Mouse (Mus musculus): ENCODE results near the gene Abhd4.
"Not testable (repeated sequence)": the region's sequence is repeated elsewhere in the genome, so short reads cannot be mapped to it uniquely, and the experiment has no call there.

Abhd4 gene

DNA sequence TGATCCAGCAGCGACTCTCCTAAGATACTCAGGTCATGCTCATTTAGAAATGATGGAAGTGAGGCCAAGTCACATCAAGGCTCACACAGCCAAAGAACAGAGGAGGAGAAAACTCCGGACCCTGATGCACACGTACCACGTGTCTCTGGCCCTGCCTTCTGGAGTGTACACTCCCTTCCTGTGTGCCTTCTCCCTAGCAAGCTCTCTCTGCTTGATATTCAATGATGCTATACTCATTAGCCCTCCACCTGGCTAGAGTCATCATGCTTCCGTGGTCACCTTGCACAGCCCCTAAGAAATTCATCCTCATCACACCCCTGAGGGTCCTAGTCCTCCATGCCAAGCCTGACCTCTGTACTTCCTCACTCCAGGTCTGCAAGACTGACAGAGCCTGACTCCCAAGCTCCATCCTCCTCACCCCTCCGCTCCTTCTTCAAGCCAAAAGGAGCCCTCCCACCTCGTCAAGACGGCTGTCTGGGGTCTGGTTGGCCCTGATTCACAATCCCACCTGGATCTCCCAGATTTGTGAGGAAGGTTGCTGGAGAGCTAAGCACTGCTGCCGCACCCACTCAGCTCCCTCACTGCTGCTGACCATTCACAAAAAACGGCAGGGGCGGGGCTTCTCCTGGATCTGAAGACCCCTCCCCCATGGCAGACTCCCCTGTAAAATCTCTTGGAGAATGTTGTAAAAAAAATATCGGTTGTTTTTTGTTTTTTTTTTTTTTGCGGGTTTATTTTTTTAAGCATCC, 30.5 kb upstream of the Abhd4 start:
- DNase-seq (ENCODE audit: low spot score in 2 of 2): no peak

DNA sequence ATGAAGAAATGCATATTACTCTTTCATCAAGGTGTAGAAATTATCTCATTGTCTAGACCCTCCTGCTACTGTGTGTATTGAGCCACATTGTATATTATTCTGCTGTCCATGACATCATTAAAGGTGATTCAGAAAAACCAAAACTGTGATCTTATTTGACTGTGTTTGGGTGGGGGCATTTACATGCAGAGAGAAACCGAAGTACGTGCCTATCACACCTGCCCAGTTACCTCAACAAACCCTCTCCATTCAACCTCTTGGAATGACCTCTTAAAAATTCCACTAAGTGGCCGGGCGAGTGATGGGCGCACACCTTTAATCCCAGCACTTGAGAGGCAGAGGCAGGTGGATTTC, 29.9 kb upstream of the Abhd4 start:
- no peak for DNase-seq (ENCODE audit: low spot score in 2 of 2)

DNA sequence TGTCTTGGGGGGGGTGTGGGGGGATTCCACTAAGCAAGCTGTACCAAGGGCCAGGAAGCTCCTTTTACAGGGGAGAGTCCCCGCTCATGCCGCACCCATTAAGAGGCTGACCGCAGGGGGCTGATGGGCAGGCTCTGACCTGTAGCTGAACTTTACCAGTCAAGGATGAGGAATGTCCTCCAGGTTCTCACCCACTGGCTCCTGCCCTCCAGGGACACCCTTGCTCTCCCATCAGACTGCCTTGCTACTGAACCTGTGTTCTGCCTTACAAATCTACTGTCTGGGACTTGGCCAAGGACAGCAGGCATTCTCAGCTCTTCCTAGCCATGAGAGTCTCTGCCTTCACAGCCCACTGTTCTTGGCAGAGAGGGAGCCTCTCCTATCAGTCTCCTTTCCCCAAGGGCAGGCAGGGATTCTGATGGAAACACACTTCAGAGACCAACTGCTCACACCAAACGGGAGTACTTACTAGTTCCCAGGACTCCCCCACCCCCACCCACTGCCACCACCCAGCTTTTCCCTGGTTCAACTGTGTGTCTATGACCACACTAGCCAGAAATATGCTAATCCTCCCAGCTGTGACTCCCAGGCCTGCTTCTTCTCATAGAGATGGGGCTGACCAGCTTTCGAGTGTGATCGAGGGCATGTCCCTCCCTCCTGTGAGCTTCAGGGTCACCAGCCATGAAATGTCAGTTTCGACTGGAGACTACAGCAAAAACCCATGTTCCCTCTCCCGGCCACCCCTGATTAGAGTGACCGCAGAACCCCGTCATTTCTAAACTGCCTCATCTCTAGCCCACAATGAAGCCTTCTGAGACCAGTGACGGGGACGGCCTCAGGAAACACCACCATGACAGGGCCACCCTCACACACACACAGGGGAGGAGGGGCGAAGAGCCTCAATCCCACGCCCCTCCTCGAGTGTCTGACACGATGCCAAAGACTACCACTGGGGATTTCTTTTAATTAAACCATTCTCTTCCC, 29.2 kb upstream of the Abhd4 start:
- peak in 1 of 2 experiments; percentile 47 for DNase-seq (ENCODE audit: low spot score in 2 of 2)

DNA sequence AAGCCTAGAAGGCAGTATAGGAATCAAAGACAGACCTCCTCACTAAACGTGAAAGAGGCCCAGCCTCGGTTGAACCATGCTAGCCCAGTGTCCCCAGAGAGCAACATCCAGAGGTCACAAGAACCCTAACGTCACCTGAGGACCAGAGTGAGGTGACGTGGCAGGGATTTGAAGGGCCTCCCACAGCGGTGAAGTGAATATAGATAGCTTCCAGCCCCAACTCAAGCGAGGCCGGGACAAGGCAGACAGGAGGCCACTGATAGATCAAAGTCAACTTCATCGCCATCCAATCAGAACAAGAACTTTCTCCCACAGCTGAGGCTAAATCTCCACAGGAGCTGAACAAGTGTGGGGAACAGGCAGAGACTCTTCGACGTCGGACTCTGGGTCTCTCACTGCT, 28.3 kb upstream of the Abhd4 start:
- no peak for DNase-seq (ENCODE audit: low spot score in 2 of 2)

DNA sequence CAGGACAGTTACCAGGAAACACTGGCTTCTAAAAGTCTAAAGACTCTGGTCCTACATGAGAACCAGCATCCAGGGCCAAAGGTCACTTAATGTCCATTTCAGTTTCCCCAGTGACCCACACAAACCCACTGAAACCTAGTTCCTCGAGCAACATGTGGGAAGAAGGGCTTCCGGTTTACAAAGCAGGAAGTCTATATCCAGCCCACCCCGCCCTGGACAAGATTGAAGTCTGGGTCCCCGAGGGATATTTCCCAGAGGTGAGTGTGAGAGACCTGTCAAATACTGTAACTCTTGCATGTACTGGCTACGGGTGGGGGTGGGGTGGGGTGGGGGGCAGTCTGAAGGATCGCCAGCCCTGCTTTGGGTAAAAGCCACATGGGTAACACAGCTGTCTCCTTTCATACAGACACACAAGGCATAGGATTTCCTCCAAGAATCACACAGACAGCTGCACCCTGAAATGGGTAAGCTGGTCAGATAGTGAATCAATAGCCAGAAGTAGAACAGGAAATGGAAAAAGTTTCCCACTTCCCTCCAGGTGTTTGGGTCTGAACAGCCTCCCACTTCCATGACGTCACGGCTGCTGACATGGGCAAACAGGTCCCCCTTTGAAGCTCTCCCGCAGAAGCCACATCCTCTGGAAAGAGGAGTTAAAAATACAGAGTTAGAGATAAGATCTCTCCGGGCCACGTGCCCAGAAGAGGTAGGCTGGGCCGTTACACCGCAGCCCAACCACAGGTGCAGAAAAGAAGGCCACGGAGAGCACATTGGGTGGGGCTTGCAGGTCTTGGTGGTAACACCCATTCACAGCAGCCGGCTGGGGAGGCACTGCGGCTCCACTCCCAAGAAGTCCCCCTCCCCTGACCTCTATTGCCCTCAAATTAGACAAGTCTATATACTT, 26.8 kb upstream of the Abhd4 start:
- no peak for DNase-seq (ENCODE audit: low spot score in 2 of 2)

DNA sequence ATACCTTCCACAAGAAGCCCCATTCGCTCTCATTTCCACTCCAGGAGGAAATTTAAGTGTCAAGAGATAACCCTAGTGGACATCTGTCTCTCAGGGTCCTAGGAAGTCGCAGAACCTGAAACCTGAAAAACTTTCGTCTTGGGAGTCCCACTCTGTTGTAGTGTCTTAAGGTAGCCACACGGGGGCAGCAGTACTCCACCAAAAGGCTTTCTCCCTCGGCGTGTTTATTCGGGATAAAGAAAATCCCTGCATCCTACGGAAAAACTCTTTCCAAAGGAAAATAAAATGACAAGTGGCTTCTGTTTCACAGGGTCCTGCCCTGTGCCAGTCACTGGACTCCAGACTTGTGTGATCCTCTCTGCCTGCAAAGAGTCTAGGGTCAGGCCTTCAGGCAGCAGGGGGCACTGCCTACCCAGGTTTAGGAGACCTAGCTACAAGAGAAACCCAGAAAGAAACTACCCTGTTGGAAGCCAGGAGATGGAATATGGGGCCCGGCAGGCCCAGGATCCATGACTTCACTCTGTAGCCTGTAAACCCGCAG, 26.0 kb upstream of the Abhd4 start:
- DNase-seq (ENCODE audit: low spot score in 2 of 2): peak; percentile 66 to 81

DNA sequence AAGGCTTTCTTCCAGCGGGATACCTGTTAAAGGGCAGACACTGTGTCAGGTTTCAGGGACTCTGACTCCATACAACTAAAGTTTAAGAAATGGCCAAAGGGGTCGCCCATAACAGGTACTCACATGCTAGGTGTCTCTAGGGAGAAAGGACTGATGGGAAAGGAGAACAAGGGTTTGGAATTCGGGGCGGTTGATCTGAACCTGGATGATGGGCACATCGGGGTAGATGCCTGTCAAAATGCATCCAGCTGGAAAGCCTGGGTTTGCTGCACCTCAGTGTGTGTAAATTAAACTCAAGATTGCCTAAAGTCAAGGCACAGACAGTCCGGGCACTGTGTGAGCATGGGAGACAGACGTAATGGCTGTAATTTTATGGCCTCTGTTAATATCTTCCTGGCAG, 25.5 kb upstream of the Abhd4 start:
- DNase-seq (ENCODE audit: low spot score in 2 of 2): no peak

DNA sequence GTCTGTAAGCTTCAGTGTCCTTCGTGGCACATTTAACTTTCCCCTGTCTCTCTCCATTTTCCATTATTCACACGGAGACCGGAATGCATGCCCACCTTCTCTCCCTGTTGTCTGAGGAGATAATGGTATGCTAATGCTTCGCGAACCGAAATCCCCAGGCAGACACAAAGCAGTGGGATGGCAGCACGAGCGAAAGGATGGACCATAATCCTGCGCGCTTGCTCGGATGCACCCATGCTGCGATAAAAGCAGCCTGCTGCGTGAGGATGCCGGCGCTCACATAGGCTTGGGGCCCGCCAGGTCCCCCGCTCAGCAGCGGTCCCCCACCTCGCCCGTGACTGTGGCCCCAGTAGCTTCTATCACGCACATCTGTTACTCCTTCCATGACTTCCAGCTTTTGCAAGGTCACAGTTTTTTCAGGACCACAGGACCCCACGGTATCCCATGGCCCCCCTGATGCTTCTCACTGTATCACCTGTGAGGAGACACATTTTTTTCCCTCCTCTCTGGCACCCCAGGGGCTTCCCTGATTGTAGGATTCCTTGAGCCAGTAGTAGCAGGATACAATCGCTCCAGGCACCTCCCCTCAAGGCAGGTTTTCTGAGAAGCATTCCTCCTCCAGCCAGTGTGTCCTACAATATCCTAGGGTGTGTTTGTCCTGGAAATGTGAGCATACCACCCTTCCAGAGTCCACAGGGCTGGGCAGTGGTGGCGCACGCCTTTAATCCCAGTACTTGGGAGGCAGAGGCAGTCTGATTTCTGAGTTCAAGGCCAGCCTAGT, 24.9 kb upstream of the Abhd4 start:
- DNase-seq (ENCODE audit: low spot score in 2 of 2): peak in 1 of 2 experiments; percentile 43

DNA sequence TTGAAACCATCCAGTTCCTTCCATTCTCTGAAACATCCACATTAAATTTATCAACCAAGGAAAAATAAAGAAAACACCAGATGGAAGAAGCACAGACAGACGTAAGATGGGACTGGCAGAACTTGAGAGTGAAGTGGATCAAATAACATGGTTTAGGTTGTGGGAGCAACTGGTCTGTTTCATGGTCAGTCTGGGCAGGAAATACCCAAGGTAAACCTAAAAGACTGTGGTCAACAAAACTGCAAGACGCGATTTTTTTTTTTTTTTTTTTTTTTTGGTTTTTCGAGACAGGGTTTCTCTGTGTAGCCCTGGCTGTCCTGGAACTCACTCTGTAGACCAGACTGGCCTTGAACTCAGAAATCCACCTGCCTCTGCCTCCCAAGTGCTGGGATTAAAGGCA, 24.1 kb upstream of the Abhd4 start:
- DNase-seq (ENCODE audit: low spot score in 2 of 2): not testable (repeated sequence)

DNA sequence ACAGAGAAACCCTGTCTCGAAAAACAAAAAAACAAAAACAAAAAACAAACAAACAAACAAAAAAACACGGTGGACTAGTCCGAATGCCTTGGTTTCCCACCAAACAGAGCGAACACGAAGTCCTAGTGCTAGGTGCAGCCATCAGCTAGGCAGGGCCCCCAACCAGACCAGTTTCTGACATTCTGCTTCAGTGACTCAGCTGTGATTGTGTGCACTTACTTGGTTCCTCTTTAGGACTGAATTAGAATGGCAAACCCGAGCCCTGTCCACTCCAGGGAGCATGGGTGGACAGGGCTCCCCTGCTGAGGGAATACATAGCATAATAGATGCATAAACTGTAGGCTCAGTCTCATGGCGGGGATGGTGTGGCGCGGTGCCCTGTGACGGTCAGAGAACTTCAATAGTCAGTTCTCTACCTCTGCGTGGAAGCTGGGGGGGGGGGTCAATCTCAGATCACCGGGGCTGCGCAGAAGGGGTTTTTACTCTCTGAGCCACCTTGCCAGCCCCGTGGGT, 23.3 kb upstream of the Abhd4 start:
- no peak for DNase-seq (ENCODE audit: low spot score in 2 of 2)

DNA sequence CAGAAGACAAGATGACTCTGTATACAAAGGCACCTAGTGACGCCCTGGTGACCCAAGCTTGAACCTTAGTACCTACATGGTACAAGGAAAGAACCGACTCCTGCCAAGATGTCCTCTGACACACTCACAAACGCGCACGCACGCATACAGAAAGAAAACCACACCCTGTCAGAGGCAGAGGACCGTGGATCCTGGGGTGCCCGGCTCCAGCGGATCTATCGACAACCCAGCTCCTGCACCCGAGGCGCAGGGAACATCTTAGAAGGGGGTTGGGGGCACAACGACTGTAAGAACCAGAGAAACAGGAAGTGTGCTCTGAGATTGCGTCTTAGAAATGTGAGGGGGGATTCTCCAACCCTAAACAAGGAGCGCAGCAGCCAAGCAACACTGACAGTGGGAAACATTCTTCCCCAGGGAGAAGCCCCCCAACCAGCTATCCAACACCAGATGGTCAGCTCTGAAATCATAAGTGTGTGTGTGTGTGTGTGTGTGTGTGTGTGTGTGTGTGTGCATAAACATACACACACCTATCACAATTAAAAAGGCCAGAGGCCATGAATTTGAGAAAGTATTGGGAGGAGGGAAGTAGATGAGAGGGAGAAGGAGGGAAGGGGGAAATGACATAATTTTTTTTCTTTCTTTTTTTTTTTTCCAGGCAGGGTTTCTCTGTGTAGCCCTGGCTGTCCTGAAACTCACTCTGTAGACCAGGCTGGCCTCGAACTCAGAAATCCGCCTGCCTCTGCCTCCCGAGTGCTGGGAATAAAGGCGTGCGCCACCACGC, 22.6 kb upstream of the Abhd4 start:
- DNase-seq (ENCODE audit: low spot score in 2 of 2): no peak

DNA sequence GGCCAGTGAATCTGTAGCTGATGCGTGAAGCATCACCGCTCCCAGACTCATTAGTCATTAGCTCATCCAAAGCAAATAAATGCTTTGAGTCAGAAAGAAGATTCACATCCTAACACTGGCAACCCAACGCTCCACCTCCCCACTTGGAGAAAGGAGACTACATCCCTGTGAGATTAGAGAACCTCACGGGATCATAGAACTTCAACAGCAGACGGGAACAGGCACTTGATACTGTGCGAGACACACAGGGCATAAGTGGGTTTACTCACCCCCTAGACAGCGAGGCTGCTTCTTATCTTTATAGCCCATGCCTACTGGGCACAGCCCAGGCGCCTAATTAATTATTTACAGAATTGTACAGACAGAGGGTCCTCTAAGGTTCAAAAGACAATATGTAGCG, 21.8 kb upstream of the Abhd4 start:
- no peak for DNase-seq (ENCODE audit: low spot score in 2 of 2)

DNA sequence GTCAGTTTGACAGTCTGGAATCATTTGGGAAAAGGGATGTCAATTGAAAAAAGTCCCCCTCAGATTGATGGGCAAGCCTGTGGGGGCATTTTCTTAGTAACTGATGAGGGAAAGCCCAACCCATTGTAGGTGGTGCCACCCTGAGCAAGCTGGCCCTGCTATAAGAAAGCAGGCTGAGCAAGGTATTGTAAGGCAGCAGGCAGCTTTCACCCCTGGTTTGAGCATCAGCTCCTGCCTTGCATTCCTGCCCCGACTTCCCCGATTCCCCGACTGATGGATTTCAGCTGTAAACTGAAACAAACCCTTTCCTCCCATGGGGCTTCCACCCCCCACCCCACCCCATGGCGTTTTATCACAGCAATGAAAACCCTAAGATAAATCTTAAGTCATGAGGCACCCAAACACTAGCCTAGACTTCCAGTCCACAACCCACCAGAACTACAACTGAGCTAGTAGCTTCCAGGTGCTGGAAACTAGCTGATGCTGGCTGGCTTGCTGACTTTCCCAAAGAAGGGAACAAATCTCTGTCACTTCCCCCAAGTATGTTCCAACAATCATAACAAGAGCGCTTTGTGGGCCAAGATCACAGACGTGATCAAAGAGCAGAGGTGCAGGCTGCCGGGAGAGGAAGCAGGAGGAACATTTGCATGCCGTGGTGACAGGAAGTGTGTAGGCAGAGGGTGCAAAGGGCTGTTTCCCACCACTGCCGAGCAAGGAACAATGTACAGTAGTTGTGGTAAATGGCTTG, 21.0 kb upstream of the Abhd4 start:
- peak in 1 of 2 experiments; percentile 51 for DNase-seq (ENCODE audit: low spot score in 2 of 2)

DNA sequence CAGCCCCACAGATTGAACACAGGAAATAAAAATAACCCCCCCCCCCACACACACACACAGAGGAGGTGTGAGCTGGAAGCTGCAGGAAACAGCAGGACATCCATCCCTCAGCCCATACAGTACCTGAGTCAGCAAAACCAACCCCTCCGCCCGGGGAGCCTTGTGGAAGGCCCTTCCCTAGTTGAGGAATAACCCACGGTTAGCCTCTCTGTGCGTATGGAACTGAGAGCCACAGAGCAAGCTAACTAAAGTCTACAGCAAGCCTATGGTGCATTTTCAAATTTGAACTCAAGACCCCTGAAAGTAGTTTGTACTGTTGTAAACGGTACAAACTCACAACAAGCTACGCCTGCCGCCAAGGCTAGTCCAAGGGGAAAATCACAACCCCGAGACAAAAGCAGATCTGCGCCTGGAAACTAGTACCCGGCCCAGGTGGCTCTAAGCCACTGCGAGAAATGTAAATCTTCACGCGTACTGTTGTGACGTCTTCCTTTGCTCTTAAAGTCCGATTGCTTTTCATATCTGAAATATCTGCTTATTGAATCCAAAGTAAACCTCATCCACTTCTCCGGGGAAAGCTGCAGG, 20.3 kb upstream of the Abhd4 start:
- DNase-seq (ENCODE audit: low spot score in 2 of 2): no peak

DNA sequence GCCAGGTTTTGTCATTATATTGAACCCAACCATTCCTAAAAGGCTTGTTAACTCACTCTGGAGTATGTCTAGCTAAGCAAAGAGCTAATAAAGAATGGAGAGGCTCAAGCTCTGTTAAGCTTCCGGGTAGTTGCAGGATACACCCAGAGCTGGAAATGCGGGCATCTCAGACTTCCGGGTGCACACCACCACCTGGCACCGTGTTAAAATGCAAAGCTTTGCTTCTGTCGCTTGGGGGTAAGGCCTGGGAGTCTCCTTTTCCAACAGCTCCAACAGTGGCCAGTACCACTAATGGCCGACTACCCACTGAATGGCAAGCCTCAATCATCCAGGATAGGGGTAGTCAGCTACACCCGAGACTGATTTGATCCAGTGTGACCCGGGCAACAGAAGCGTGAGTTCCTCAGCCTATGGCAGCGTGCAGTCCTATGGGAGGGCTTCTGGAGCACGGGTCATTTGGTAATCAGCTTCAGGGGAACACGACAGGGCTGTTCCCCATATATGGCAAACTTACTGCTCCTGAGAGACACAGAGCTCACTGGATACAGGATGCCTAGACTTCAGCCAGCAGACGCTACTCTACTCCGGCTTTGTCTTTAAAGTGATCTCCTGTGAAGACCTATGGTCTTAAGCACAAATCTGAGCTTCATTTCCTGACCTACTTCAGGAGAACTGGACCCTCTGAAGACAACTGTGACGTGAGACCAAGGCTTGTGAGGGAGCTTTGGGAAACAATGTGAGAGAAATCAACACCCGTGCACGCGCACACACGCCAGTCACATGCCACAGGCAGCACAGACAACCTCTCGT, 19.6 kb upstream of the Abhd4 start:
- DNase-seq (ENCODE audit: low spot score in 2 of 2): no peak

DNA sequence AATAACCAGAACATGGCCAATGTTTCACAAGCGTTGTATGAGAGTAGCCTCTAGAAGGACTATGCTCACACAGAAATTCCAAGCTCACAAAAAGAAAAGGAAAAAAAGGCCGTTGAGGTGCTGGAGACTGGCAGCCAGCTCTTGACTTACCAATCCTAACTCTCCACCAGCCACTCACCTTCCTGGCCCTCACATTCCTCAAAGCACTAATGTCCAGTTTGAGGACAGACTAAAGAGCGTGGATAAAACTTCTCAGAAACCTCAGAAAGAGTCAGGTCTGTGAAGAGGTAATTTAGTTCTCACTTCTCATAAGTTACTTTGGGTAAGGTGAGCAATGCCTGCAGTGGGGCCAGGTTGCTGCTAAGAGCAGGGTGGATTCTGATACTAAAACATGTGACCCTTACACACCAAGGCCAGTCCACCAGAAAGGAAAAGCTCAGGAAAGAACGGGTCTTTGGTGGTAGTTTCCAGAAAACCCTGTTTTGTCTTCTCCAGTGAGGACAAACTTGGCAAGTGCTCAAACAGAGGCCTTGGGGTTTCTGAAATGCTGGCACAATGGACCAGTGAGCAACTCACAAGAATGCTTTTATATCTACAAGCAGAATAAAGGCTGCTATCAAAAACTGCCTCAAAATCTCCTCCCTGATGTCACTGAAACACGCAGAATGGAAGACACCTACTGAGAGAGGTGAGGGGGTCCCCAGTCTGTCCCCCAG, 18.0 kb upstream of the Abhd4 start:
- DNase-seq (ENCODE audit: low spot score in 2 of 2): no peak

DNA sequence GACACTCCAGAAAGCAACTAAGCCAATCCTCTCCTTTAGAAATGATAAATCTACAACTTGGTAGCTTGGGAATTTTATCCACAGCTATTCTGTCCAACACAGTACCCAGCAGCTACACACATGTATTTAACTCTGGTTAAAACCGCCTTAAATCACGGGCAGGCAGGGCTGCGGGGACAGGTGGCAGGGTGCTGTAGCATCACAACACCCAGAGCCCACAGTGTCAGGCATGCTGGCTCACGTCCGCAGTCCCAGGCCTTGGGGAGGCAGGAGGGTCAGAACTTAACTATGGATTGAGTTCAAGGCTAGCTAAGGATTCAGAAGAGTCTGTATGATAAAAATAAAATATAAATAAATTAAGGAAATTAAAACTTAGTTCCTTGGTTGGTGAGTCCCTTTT, 17.1 kb upstream of the Abhd4 start:
- DNase-seq (ENCODE audit: low spot score in 2 of 2): no peak
